Mouse (Mus musculus): ENCODE measurements at regions not wholly inside any gene's neighbourhood (a gene's known extent, or its start where the extent isn't known, plus 50 kb on each side); places are given as distances from the start of the nearest gene placed in this dataset.

- H3K4me3 ChIP-seq (replicated peaks; ENCODE audit: control insufficient read depth, low read depth, low read length), result no peak overlapping the region
- TF ChIP-seq CTCF (IDR thresholded peaks at IDR 0.05; ENCODE audit: control insufficient read depth, insufficient read depth, low read length) (no peak), POLR2A (IDR thresholded peaks at IDR 0.05; ENCODE audit: borderline replicate concordance, control insufficient read depth, low read depth, low read length) (no peak)
- no peaks in the 10 kb centered on the region for H3K4me1 ChIP-seq (ENCODE audit: control insufficient read depth, insufficient read depth, low read length)
- 87% methylated on average over 6 of the region's 6 CpGs for WGBS
- no peak overlapping the region for H3K27ac ChIP-seq (ENCODE audit: control insufficient read depth, insufficient read depth, low read depth, low read length, poor library complexity)
These were observed 352.3 kb upstream of the 5930422O12Rik start for GRCm38 (mm10) chr8:33076253-33076652.

DNA sequence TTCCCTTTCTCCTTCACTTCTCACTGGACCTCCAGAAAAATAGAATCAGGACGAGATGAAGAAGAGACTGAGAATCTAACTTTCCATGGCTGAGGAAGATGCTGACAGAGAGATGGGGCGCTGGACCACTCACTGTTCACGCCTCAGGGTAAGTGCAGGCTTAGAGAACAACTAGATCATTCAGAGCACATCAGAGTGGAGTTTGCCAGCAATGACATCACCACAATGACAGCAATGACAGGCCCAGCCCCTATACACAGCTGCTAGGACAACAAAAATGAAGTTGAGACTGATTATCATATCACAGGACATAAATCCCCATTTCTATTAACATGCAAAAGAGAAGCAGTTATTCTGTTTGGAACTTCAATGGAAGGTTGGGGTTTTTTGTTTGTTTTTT is 350.4 kb upstream of the 5930422O12Rik start:
- WGBS, result 72% methylated on average over 3 of the region's 3 CpGs
- no peaks in the 10 kb centered on the region for H3K4me1 ChIP-seq (ENCODE audit: control insufficient read depth, insufficient read depth, low read length)
- no peak for TF ChIP-seq POLR2A (IDR thresholded peaks at IDR 0.05; ENCODE audit: borderline replicate concordance, control insufficient read depth, low read depth, low read length)
- TF ChIP-seq CTCF (IDR thresholded peaks at IDR 0.05; ENCODE audit: control insufficient read depth, insufficient read depth, low read length), result no peak
- H3K27ac ChIP-seq (ENCODE audit: control insufficient read depth, insufficient read depth, low read depth, low read length, poor library complexity), result no peak overlapping the region
- no peak overlapping the region for H3K4me3 ChIP-seq (replicated peaks; ENCODE audit: control insufficient read depth, low read depth, low read length)

GRCm38 (mm10) chr8:33079867-33080585 is 348.5 kb upstream of the 5930422O12Rik start:
- 44% methylated on average over 12 of the region's 12 CpGs for WGBS
- TF ChIP-seq POLR2A (IDR thresholded peaks at IDR 0.05; ENCODE audit: borderline replicate concordance, control insufficient read depth, low read depth, low read length), result no peak
- no peak for TF ChIP-seq CTCF (IDR thresholded peaks at IDR 0.05; ENCODE audit: control insufficient read depth, insufficient read depth, low read length)
- Histone ChIP-seq H3K4me3 (replicated peaks; ENCODE audit: control insufficient read depth, low read depth, low read length) (no peak overlapping the region), H3K4me1 (ENCODE audit: control insufficient read depth, insufficient read depth, low read length) (no peaks in the 10 kb centered on the region), H3K27ac (ENCODE audit: control insufficient read depth, insufficient read depth, low read depth, low read length, poor library complexity) (no peak overlapping the region)

DNA sequence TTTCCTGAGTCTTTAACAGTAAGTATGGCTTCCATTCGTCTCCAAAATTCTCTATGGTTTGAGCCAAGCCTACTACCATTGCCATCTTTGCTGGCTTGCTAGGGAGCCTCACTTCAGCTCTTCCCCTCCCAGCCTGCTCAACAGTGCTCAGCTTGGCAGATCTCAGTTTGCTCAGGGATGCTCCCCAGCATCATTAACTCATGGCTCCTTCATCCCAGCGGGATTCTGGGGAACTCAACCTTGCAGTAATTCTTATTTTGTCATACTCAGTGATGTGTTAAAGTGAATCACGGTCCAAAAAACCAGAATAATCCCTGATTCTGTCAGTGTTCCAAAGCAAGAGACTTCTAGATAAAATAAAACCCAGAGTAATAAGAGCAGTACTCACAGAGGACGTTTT is 346.6 kb upstream of the 5930422O12Rik start:
- TF ChIP-seq CTCF (IDR thresholded peaks at IDR 0.05; ENCODE audit: control insufficient read depth, insufficient read depth, low read length) (no peak), POLR2A (IDR thresholded peaks at IDR 0.05; ENCODE audit: borderline replicate concordance, control insufficient read depth, low read depth, low read length) (no peak)
- H3K4me3 ChIP-seq (replicated peaks; ENCODE audit: control insufficient read depth, low read depth, low read length), result no peak overlapping the region
- 75% methylated on average over 4 of the region's 4 CpGs for WGBS
- no peak overlapping the region for H3K27ac ChIP-seq (ENCODE audit: control insufficient read depth, insufficient read depth, low read depth, low read length, poor library complexity)
- H3K4me1 ChIP-seq (ENCODE audit: control insufficient read depth, insufficient read depth, low read length), result no peaks in the 10 kb centered on the region

- Histone ChIP-seq H3K4me1 (ENCODE audit: control insufficient read depth, insufficient read depth, low read length) (no peaks in the 10 kb centered on the region), H3K27ac (ENCODE audit: control insufficient read depth, insufficient read depth, low read depth, low read length, poor library complexity) (no peak overlapping the region), H3K4me3 (replicated peaks; ENCODE audit: control insufficient read depth, low read depth, low read length) (no peak overlapping the region)
- 79% methylated on average over 5 of the region's 5 CpGs for WGBS
- TF ChIP-seq POLR2A (IDR thresholded peaks at IDR 0.05; ENCODE audit: borderline replicate concordance, control insufficient read depth, low read depth, low read length), result no peak
- no peak for TF ChIP-seq CTCF (IDR thresholded peaks at IDR 0.05; ENCODE audit: control insufficient read depth, insufficient read depth, low read length)
These were observed 343.0 kb upstream of the 5930422O12Rik start for GRCm38 (mm10) chr8:33085461-33085860.

GRCm38 (mm10) chr8:33089731-33090130 is 338.8 kb upstream of the 5930422O12Rik start:
- no peak for TF ChIP-seq POLR2A (IDR thresholded peaks at IDR 0.05; ENCODE audit: borderline replicate concordance, control insufficient read depth, low read depth, low read length)
- WGBS, result 27% methylated on average over 3 of the region's 3 CpGs
- no peaks in the 10 kb centered on the region for H3K4me1 ChIP-seq (ENCODE audit: control insufficient read depth, insufficient read depth, low read length)
- H3K27ac ChIP-seq (ENCODE audit: control insufficient read depth, insufficient read depth, low read depth, low read length, poor library complexity), result no peak overlapping the region
- no peak overlapping the region for H3K4me3 ChIP-seq (replicated peaks; ENCODE audit: control insufficient read depth, low read depth, low read length)

- TF ChIP-seq CTCF (IDR thresholded peaks at IDR 0.05; ENCODE audit: control insufficient read depth, insufficient read depth, low read length) (no peak), POLR2A (IDR thresholded peaks at IDR 0.05; ENCODE audit: borderline replicate concordance, control insufficient read depth, low read depth, low read length) (no peak)
- Histone ChIP-seq H3K27ac (ENCODE audit: control insufficient read depth, insufficient read depth, low read depth, low read length, poor library complexity) (no peak overlapping the region), H3K4me1 (ENCODE audit: control insufficient read depth, insufficient read depth, low read length) (no peaks in the 10 kb centered on the region), H3K4me3 (replicated peaks; ENCODE audit: control insufficient read depth, low read depth, low read length) (no peak overlapping the region)
- WGBS, result 27% methylated on average over 3 of the region's 3 CpGs
These were observed 319.6 kb upstream of the 5930422O12Rik start for GRCm38 (mm10) chr8:33108914-33109313.

- 86% methylated on average over 17 of the region's 17 CpGs for WGBS
- H3K27ac ChIP-seq (ENCODE audit: control insufficient read depth, insufficient read depth, low read depth, low read length, poor library complexity), result no peak overlapping the region
- TF ChIP-seq POLR2A (IDR thresholded peaks at IDR 0.05; ENCODE audit: borderline replicate concordance, control insufficient read depth, low read depth, low read length) (no peak), CTCF (IDR thresholded peaks at IDR 0.05; ENCODE audit: control insufficient read depth, insufficient read depth, low read length) (no peak)
- H3K4me1 ChIP-seq (ENCODE audit: control insufficient read depth, insufficient read depth, low read length), result no peaks in the 10 kb centered on the region
- no peak overlapping the region for H3K4me3 ChIP-seq (replicated peaks; ENCODE audit: control insufficient read depth, low read depth, low read length)
These were observed 313.0 kb upstream of the 5930422O12Rik start for GRCm38 (mm10) chr8:33115271-33116236.

All from bone marrow, adult 2 months (tissue).